Mouse (Mus musculus) heart, postnatal 25 days (tissue): ENCODE results near the gene Rarres2. TPM values are rescaled to one million over a fixed set of nuclear protein-coding genes. Genes with fewer than 3 reads are reported as not detected.

ENCODE experiments used
- DNase-seq: peaks from one replicate; pipeline ENCODE4 v3.0.0; 2022; ENCODE audit warnings: low spot score
- intact Hi-C: fragments of 180-260 bp; cut with DNase I; formaldehyde crosslinking; loops from one replicate; pipeline ENCODE4 v1.15.1; 2025
- total RNA-seq, 2 experiments: library from RNA; stranded (reverse); gene quantifications; 2 replicates each; pipeline ENCODE4 v1.2.3; 2021

Rarres2 gene
- 10 to 100 TPM; 73.6 to 91.2 TPM for total RNA-seq

DNA sequence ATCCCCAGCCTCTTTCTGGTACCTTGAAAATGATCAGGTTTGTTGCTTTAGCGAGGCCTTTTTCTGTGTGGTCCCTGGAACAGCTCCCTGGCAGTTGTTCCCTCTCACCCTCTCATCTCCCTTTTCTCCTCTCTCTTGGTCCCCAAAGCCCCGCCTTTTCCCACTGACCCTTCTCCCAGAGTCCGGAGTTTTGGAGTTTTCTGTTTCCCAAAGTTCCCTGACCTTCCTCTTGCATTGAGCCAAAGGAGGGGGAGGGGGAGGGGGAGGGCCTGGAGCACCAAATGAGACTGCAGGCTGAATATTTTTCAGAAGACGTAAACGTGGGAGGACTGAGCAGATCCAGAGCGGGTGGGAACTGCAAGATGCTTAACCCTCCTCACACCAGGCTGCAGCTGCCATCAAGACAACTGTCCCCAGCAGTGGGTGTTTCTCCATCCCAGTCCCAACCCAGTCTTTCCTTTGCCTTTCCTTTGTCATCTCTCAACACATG is at the start of gene Rarres2:
Rarres2 (minus strand) TSS at position 218 of the 490 bp plus-strand sequence.
- peak; percentile 61 for DNase-seq
- intact Hi-C loops = no loop called here

DNA sequence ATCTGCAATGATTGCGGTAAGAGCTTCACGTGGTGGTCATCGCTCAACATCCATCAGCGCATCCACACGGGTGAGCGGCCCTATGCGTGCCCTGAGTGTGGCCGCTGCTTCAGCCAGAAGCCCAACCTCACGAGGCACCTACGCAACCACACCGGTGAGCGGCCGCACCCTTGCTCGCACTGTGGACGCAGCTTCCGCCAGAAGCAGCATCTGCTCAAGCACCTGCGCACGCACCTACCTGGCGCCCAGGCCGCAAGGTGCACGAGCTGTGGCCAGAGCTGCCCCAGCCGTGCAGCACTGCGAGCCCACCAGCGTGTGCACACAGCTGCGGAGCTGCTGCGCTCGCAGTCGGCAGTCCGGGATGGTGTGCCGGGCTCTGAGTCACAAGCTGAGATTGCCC is 47.4 kb upstream of the Rarres2 start:
- DNase-seq = no peak
- intact Hi-C loops = no loop called here

DNA sequence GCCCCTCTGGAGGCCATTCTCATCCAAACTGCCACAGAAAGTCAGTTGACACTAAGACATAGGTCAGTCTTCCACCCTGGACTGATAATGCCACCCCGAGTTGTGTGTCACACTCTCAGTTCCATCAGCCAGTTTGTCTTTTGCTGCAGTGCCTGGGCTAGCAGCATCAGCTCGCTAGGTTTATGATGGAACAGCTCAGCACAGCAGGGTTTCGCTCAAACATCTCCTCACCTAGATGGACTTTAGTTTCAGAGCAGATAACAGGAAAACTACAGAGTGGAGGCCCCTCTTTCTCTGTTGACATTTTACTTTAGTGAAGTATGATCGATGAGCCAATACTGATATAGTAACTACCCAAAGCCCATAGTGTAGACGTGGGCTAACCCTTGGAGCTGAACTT is 42.2 kb upstream of the Rarres2 start:
- no peak for DNase-seq
- intact Hi-C loops = no loop called here

- DNase-seq = no peak
- intact Hi-C loops = no loop called here
Observed at GRCm38 (mm10) chr6:48613464-48613863, 40.9 kb upstream of the Rarres2 start.

- intact Hi-C loops = no loop called here
Observed at GRCm38 (mm10) chr6:48610657-48611056, 38.1 kb upstream of the Rarres2 start.

GRCm38 (mm10) chr6:48609512-48609911 is 36.9 kb upstream of the Rarres2 start:
- intact Hi-C loops = no loop called here

More at GRCm38 (mm10) chr6:48610657-48611056, 38.1 kb upstream of the Rarres2 start:
- DNase-seq = no peak

GRCm38 (mm10) chr6:48608124-48608523 is 35.5 kb upstream of the Rarres2 start:
- intact Hi-C loops = no loop called here

More at GRCm38 (mm10) chr6:48609512-48609911, 36.9 kb upstream of the Rarres2 start:
- DNase-seq = no peak

DNA sequence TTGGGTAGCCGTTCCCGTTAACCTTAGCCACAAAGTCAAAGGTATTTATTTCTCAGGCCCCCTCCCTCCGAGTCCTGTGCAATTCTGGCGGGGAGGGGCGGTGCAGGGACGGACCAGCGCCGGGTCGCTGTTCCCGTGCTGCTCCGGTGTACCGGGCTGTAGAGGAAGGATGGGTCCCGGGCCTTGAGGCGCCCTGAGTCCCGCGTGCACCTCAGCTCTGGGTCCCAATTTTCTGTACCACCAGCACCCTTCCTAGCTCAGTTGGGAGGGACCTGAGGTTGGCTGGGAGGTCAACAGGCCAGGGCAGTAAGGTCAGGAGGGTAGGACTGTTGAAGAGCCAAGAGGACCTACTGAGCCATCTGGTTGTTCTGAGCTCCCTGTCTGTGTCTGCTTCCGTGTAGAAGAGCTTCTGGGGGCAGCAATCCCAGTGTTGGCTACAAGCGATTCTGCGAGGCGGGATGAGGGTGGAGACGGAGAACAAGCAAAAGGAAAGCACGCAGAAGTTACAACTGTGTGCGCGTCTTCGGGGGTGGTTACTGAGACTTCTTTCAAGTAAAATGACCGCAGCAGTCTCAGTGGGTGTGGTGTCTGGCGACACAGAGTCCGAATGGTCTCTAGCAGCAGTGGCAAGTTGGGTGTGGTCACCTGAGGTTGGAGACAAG is 29.6 kb upstream of the Rarres2 start:
- DNase-seq = peak; percentile 27
- intact Hi-C loops = no loop called here

More at GRCm38 (mm10) chr6:48608124-48608523, 35.5 kb upstream of the Rarres2 start:
- no peak for DNase-seq

DNA sequence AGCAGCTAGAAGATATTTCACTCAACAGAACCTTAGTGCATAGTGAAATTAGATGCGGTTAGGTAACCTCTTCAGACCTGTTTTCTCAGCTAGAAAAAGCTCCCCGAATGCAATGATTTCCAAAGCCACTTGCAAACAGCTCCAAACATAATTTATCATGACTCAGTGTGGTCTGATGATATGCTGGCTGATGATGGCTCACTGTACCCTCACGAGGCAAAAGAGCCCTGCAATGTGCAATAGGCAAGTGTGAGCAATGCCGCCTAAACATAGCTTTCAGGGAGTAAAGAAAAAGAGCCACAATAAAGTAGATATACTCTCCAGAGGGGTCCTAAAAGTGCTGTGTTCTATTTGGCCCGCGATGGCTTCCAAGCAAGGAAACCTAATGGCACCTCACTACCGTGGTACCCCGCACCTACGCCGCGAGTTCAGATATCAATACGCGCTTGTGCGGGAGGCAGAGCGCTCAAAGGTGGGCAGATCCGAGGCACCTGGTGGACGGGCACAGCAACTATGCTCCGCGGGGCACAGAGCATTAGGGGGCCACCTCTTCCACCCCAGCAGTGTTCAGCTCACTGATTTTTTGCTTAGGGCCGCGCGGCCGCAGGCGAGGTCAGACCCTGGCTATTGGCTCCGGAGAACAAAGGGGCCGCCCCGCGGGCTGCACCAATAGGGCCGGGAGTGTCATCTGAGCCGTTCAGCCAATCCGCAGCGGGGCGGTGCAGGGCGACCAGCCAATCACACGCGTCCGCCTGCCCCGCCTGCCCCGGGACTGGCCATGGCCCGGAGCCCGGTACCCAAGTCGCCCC is 28.9 kb upstream of the Rarres2 start, which contains the start of gene Zfp775:
Zfp775 (plus strand) TSS at position 793 of the 809 bp plus-strand sequence.
- DNase-seq = peak; percentile 95
- intact Hi-C loops = no loop called here

GRCm38 (mm10) chr6:48600594-48600993 is 28.0 kb upstream of the Rarres2 start:
- intact Hi-C loops = no loop called here
- no peak for DNase-seq

GRCm38 (mm10) chr6:48597233-48597625 is 24.6 kb upstream of the Rarres2 start:
- DNase-seq = no peak
- intact Hi-C loops = no loop called here

DNA sequence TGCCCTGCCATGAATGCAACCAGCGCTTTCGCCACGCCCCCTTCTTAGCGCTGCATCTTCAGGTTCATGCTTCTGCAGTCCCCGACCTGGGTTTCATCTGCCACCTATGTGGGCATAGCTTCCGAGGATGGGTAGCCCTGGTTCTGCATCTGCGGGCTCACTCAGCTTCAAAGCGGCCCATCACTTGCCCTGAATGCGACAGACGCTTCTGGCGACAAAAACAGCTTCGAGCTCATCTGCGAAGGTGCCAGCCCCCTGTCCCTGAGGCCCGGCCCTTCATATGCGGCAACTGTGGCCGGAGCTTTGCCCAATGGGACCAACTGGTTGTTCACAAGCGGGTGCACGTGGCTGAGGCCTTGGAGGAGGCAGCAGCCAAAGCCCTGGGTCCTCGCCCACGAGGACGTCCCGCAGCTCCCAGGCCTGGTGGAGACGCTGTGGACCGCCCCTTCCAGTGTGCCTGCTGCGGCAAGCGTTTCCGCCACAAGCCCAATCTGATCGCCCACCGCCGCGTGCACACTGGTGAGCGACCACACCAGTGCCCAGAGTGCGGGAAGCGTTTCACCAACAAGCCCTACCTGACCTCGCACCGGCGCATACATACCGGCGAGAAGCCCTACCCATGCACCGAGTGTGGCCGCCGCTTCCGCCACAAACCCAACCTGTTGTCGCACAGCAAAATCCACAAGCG is 24.1 kb upstream of the Rarres2 start:
- no peak for DNase-seq
- intact Hi-C loops = no loop called here

GRCm38 (mm10) chr6:48595278-48595677 is 22.7 kb upstream of the Rarres2 start:
- intact Hi-C loops = no loop called here
- DNase-seq = no peak

- intact Hi-C loops = no loop called here
- no peak for DNase-seq
Observed at GRCm38 (mm10) chr6:48594043-48594738, 21.6 kb upstream of the Rarres2 start.

GRCm38 (mm10) chr6:48593158-48594042 is 20.8 kb upstream of the Rarres2 start, which contains the start of the genes Repin1 and Gm44965:
Gene Repin1, plus strand, starts transcription at chr6:48593883.
Gene Gm44965, plus strand, starts transcription at chr6:48593941.
- peak; percentile 87 for DNase-seq
- intact Hi-C loops = no loop called here

- intact Hi-C loops = no loop called here
- DNase-seq = no peak
Observed at GRCm38 (mm10) chr6:48591871-48592270, 19.3 kb upstream of the Rarres2 start.

- intact Hi-C loops = no loop called here
- no peak for DNase-seq
Observed at GRCm38 (mm10) chr6:48591221-48591845, 18.7 kb upstream of the Rarres2 start.

- intact Hi-C loops = no loop called here
Observed at GRCm38 (mm10) chr6:48589194-48589750, 16.7 kb upstream of the Rarres2 start, which contains the start of gene Gm45021. Gene Gm45021, plus strand, starts transcription at chr6:48589610.

More at GRCm38 (mm10) chr6:48589194-48589750, 16.7 kb upstream of the Rarres2 start, which contains the start of gene Gm45021:
- DNase-seq = no peak
